Mouse (Mus musculus) natural killer cell, adult 2 months (primary cell): Measurements from ENCODE around the gene Swt1.
A peak's percentile ranks its signal among the peaks of the same experiment; 100 is the strongest.
"Not testable (repeated sequence)": the region's sequence is repeated elsewhere in the genome, so short reads cannot be mapped to it uniquely, and the experiment has no call there.

Experiments
- DNase-seq, 2 experiments: peaks; one replicate each; pipeline ENCODE4 v3.0.0; 2022; ENCODE audit warnings: low spot score in 2 of 2

Gene Swt1

GRCm38 (mm10) chr1:151366944-151367605, 61.2 kb downstream of the Swt1 start:
- DNase-seq = no peak

DNA sequence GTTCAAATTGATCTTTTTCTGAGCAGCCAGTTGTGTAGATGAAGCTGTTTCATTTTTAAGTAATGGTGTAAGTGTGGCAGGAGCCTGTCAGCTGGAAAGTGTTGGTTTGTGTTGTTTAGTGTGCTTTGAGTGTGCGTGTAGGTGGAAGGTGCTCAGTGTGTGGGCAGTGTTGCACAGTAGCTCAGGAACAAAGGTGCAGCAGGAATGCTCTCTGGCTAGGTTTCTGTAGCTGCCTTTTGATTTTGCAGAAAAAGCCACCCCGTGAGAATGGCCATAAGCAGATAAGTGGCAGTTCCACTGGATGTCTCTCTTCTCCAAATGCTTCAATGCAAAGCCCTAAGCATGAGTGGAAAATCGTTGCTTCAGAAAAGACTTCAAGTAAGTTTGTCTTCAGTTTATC, 68.9 kb downstream of the Swt1 start:
- DNase-seq = no peak

DNA sequence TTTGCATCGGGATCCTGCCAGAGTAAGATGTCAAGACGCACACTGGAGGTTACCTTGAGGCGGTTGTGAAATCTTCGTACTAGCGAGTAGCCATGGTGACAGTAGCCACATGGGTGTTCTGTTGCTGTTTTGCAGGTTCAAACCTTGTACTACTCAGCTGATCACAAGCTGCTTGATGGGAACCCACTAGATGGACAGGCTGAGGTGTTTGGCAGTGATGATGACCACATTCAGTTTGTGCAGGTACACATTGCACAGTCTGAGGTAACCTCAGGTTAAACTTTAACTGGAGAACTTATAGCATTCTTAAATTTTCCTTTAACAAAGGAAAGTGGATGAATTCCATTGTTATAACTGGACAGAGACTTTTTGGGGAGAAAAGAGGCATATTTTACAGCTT, 72.3 kb downstream of the Swt1 start:
- DNase-seq = no peak

DNA sequence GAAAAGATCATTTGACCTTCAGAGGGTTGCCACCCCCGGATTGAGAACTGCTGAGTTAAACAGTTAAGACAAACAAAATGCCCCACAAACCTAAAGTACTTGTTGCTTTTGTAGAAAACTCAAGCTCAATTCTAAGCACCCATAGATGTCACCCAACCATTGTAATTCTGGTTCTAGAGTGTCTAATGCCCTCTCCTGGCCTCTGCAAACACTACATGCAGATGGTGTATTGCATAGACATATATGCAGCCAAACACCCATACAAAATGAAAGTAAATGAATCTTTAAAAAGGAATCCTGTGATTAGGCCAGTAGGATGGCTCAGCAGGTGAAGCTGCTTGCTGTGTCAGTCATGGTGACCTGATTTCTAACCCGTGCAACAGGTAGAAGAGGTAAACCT, 75.3 kb downstream of the Swt1 start:
- peak in 1 of 2 experiments; percentile 54 for DNase-seq

- not testable (repeated sequence) for DNase-seq
Measured at GRCm38 (mm10) chr1:151348293-151348692, 80.0 kb downstream of the Swt1 start.

DNA sequence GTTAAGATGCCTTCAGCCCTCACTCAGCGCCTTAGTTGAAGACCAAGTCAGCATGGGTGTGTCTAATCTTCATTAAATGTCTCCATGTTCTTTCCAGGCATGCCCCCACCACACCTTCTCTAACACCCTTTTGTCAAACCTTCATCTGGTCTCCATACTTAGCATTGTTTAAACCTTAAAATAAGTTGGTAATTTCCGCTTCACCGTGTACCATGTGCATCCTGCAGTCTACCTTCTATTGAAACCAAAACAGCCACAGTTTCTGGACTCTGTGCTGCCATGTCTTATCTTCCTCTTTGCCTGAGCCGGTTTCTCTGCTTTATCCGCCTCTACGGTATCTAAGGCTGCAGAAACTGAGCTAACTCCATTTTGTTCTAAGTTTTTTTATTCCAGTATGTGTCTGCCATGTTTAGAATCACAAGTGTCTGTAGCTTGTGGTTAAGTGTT, 81.6 kb downstream of the Swt1 start:
- DNase-seq = peak in 1 of 2 experiments; percentile 20

GRCm38 (mm10) chr1:151345863-151346195, 82.4 kb downstream of the Swt1 start:
- DNase-seq = no peak

DNA sequence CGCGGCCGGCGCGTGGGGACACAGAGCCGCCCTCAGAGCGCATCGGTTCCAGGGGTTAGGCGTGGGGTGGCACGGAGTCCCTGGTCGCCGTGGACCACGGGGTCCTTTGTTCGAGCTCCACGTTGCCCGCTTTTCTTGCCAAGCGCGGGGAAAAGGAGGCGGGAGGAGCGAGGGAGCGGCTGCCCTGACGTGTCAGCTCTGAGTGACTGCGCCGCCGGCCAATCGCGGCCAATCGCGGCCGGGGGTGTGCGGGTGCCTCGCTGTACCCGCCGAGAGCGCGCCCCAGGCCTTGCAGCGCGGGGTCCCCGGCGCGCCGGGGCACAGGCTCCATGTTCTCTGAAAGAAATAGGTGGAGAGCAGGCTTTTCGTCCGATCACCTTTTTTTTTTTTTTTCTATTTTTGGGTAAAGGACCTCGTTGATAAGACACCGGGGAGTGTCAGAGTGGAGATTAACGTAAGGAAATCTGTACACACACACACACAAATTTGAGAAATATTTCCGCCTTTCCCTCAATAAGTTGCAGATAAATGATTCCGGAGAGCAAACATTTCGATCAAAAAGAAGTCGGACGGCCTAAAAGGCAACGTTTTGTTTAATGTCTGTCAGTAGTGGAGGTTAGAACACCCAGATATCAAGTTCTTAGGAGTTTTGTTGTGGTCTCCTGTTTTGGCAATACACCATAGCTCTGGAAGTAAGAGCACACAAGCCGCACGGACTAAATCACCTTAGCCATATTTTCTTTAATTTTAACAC, 83.0 kb downstream of the Swt1 start:
- peak; percentile 79 to 83 for DNase-seq

GRCm38 (mm10) chr1:151344283-151345108, 83.8 kb downstream of the Swt1 start, which contains the start of gene Ivns1abp:
Ivns1abp (plus strand) TSS chr1:151344477.
- peak; percentile 96 to 97 for DNase-seq

- peak; percentile 36 to 52 for DNase-seq
Measured at GRCm38 (mm10) chr1:151343571-151344282, 84.5 kb downstream of the Swt1 start.

GRCm38 (mm10) chr1:151342968-151343367, 85.3 kb downstream of the Swt1 start:
- DNase-seq = peak in 1 of 2 experiments; percentile 19

- DNase-seq = no peak
Measured at GRCm38 (mm10) chr1:151342311-151342710, 85.9 kb downstream of the Swt1 start.

GRCm38 (mm10) chr1:151341321-151342044, 86.8 kb downstream of the Swt1 start:
- no peak for DNase-seq

- DNase-seq = no peak
Measured at GRCm38 (mm10) chr1:151338941-151339340, 89.3 kb downstream of the Swt1 start.

- no peak for DNase-seq
Measured at GRCm38 (mm10) chr1:151338234-151338633, 90.0 kb downstream of the Swt1 start.

DNA sequence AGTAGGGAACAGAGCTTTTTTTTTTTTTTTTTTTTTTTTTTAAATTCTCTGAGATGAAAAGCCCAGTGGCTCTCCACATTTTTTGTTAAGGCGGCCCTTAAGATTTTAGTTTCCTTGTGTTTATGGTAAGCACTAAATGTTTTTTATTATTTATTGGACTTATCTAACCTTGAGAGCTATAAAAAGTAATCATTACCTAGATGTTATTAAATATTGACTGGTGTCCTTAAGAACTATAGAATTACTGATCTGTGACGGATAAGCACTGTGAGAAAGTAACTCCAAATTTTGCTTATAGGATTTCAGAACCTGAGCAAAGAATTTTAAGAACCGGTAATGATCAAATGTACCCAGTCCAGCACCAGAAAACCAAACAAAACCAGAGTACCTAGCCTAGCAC, 95.4 kb downstream of the Swt1 start:
- DNase-seq = no peak

GRCm38 (mm10) chr1:151329601-151330000, 98.7 kb downstream of the Swt1 start:
- no peak for DNase-seq

GRCm38 (mm10) chr1:151328341-151329097, 99.7 kb downstream of the Swt1 start:
- no peak for DNase-seq

- no peak for DNase-seq
Measured at GRCm38 (mm10) chr1:151325328-151325727, 102.9 kb downstream of the Swt1 start.

GRCm38 (mm10) chr1:151320408-151320807, 107.8 kb downstream of the Swt1 start:
- no peak for DNase-seq
